Comparison of ENCODE assay signal across 21 mouse cellular contexts in the genomic region with DNA sequence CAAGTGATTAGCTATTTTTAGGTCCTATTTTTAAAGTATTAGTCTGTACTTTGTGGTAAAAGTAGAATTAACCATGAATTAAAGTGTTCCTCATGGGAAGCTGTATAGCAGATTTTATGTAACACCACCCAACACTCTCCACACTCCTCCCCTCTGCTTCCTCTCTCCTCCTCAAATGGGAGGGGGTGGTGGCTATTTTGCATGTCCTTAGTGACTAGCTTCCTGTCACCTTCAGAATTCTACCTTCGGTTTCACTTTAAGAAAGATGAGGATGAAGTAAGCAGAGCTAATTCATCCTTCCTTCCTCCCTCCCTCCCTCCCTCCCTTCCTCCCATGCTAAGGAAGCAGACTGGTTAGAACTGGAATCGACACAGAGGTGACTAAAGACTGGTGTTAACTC.
DNase-seq lines count a peak whose midpoint lies in the region; ATAC-seq lines count a peak whose summit lies in the region.
"Had no signal": no experiment of that assay in that cellular context is flagged by ENCODE, and none has a peak within 500 bp of the region (broad histone marks: within the 10 kb centered on the region; RNA-seq: fewer than 3 reads in every experiment).

No protein-coding gene starts in this region.

- no peak overlapping the region for H3K9ac ChIP-seq in kidney, embryonic 16.5 days (replicated peaks; ENCODE audit: low read length)
- H3K9ac ChIP-seq: forebrain, embryonic 13.5 days had no signal

- 85% methylated on average over 2 of the region's 2 CpGs for WGBS in kidney, embryonic 16.5 days

- no peaks in the 10 kb centered on the region for H3K4me1 ChIP-seq in kidney, embryonic 16.5 days (ENCODE audit: insufficient read depth, low read length)
- H3K4me1 ChIP-seq: forebrain, embryonic 13.5 days had no signal

- H3K27me3 ChIP-seq in splenic B cell, adult 2 months (ENCODE audit: control insufficient read depth, insufficient read depth, low read length, poor library complexity, severe bottlenecking) = no peaks in the 10 kb centered on the region
- peaks cover 5% of the 10 kb centered on the region; the same call in 1 of the 2 replicates for H3K27me3 ChIP-seq in kidney, embryonic 16.5 days (ENCODE audit: insufficient read depth, low read length)
- H3K27me3 ChIP-seq: forebrain, embryonic 13.5 days had no signal

- ATAC-seq in inflammation-experienced regulatory T-cells, adult 6 months = peak; percentile 98
- ATAC-seq in kidney, embryonic 16.5 days (ENCODE audit: low FRiP score, low TSS enrichment) = no peak
- ATAC-seq: forebrain, embryonic 13.5 days; hindbrain, postnatal 0 days had no signal

- no peak overlapping the region for H3K4me2 ChIP-seq in kidney, embryonic 16.5 days (replicated peaks; ENCODE audit: low read depth, low read length)
- H3K4me2 ChIP-seq: forebrain, embryonic 13.5 days; liver, embryonic 11.5 days; midbrain, embryonic 11.5 days had no signal

- no peak overlapping the region for H3K4me3 ChIP-seq in kidney, embryonic 16.5 days (ENCODE audit: low read length)
- H3K4me3 ChIP-seq: forebrain, embryonic 13.5 days; hindbrain, embryonic 10.5 days had no signal

- no peak overlapping the region for H3K27ac ChIP-seq in kidney, embryonic 16.5 days (ENCODE audit: low read length)
- H3K27ac ChIP-seq: forebrain, embryonic 13.5 days; hindbrain, embryonic 10.5 days; hindbrain, postnatal 0 days; stomach, postnatal 0 days had no signal

- peak; percentile 62 for DNase-seq in CD4-positive, CD25-positive, alpha-beta regulatory T cell, adult 2 months (ENCODE audit: low read depth, low spot score)
- DNase-seq in ZHBTc4 (ENCODE audit: low read depth, low spot score) = peak; percentile 29
- peak; percentile 73 for DNase-seq in splenic B cell, adult 2 months (ENCODE audit: low read depth, low spot score)
- no peak for DNase-seq in heart, adult 11 months
- no peak for DNase-seq in kidney, postnatal 4 days
- DNase-seq: adrenal gland, postnatal 25 days; cerebellum, adult 11-12 months; cerebellum, postnatal 25 days; gastrocnemius, postnatal 14 days; kidney, adult 8-10 months; kidney, postnatal 25 days; lung, adult 18-20 months; lung, postnatal 14 days had no signal

- no peaks in the 10 kb centered on the region for H3K36me3 ChIP-seq in splenic B cell, adult 2 months (ENCODE audit: control insufficient read depth, insufficient read depth, low read length, poor library complexity, severe bottlenecking)
- H3K36me3 ChIP-seq in kidney, embryonic 16.5 days (ENCODE audit: insufficient read depth, low read length) = 0 out of 2 replicates have a peak, but pooled peaks cover 3% of the 10 kb centered on the region

- H3K9me3 ChIP-seq in kidney, embryonic 16.5 days (ENCODE audit: low read length) = no peaks in the 10 kb centered on the region
- H3K9me3 ChIP-seq: forebrain, embryonic 13.5 days had no signal

Comparison
In these comparisons a context has a peak if more than half of its experiments do, and no peak if none do; other contexts are left out.
1. DNase-seq: peak in CD4-positive, CD25-positive, alpha-beta regulatory T cell, adult 2 months (single experiment), ZHBTc4 (single experiment) and splenic B cell, adult 2 months (single experiment); none in heart, adult 11 months (single experiment) and kidney, postnatal 4 days (0 of 2).